In genomic region chr8:15364546-15364945, GRCm38 (mm10) we compare ENCODE assay signal across 22 mouse cellular contexts.
"Had no signal": no experiment of that assay in that cellular context is flagged by ENCODE, and none has a peak within 500 bp of the region (broad histone marks: within the 10 kb centered on the region; RNA-seq: fewer than 3 reads in every experiment).

No protein-coding gene starts in this region.

- ATAC-seq: hindbrain, embryonic 16.5 days; hindbrain, postnatal 0 days; inflammation-experienced regulatory T-cells, adult 6 months; intestine, embryonic 15.5 days; intestine, embryonic 16.5 days; intestine, postnatal 0 days had no signal

- DNase-seq: heart, postnatal 10 days; heart, postnatal 14 days; heart, postnatal 36 days; heart, postnatal 4 days; kidney, adult 11 months; kidney, adult 18-20 months; kidney, adult 2 months; kidney, adult 8-10 months; kidney, adult 9 months; kidney, postnatal 10 days; kidney, postnatal 14 days; kidney, postnatal 25 days; kidney, postnatal 36 days; kidney, postnatal 4 days; layer of hippocampus, adult 9-11 months; layer of hippocampus, postnatal 36 days had no signal
